Mouse (Mus musculus) gastrocnemius, adult 8-10 months (tissue): Measurements from ENCODE around the gene Shld1. TPM values are rescaled to one million over a fixed set of nuclear protein-coding genes. Genes with fewer than 3 reads are reported as not detected.

Experiments
- DNase-seq, 2 experiments: peaks; one replicate each; pipeline ENCODE4 v3.0.0; 2022; ENCODE audit warnings: low spot score in 2 of 2
- total RNA-seq, 4 experiments: library from RNA; stranded (reverse); gene quantifications; 2 replicates each; pipeline ENCODE4 v1.2.4; 2022

Gene Shld1
- 1 to 10 TPM; 5.6 to 9.8 (median 7.0) TPM for total RNA-seq

- DNase-seq = peak; percentile 83 to 90
Measured at GRCm38 (mm10) chr2:132686756-132687737, at the start of gene Shld1. Gene Shld1 (plus strand): TSS chr2:132686931.

- DNase-seq = no peak
Measured at GRCm38 (mm10) chr2:132638306-132638705, 48.4 kb upstream of the Shld1 start.

GRCm38 (mm10) chr2:132639337-132639736 is 47.4 kb upstream of the Shld1 start:
- DNase-seq = peak; percentile 18 to 44

GRCm38 (mm10) chr2:132641196-132641595 is 45.5 kb upstream of the Shld1 start:
- no peak for DNase-seq

GRCm38 (mm10) chr2:132643161-132643560 is 43.6 kb upstream of the Shld1 start:
- no peak for DNase-seq

- DNase-seq = no peak
Measured at GRCm38 (mm10) chr2:132646856-132647745, 39.6 kb upstream of the Shld1 start.

GRCm38 (mm10) chr2:132649352-132649870 is 37.3 kb upstream of the Shld1 start:
- DNase-seq = peak in 1 of 2 experiments; percentile 39

- no peak for DNase-seq
Measured at GRCm38 (mm10) chr2:132650546-132650945, 36.2 kb upstream of the Shld1 start.

GRCm38 (mm10) chr2:132652476-132652875 is 34.3 kb upstream of the Shld1 start:
- DNase-seq = peak in 1 of 2 experiments; percentile 16

- DNase-seq = peak; percentile 13 to 43
Measured at GRCm38 (mm10) chr2:132654834-132655495, 31.8 kb upstream of the Shld1 start.

GRCm38 (mm10) chr2:132657186-132657585 is 29.5 kb upstream of the Shld1 start:
- no peak for DNase-seq

- DNase-seq = no peak
Measured at GRCm38 (mm10) chr2:132658412-132659120, 28.2 kb upstream of the Shld1 start.

GRCm38 (mm10) chr2:132669091-132669490 is 17.6 kb upstream of the Shld1 start:
- no peak for DNase-seq

GRCm38 (mm10) chr2:132670290-132670689 is 16.4 kb upstream of the Shld1 start:
- DNase-seq = no peak

- DNase-seq = no peak
Measured at GRCm38 (mm10) chr2:132672121-132672520, 14.6 kb upstream of the Shld1 start.

- no peak for DNase-seq
Measured at GRCm38 (mm10) chr2:132676111-132676510, 10.6 kb upstream of the Shld1 start.

- DNase-seq = no peak
Measured at GRCm38 (mm10) chr2:132685001-132685400, 1.7 kb upstream of the Shld1 start.

- no peak for DNase-seq
Measured at GRCm38 (mm10) chr2:132688611-132689021, 1.9 kb downstream of the Shld1 start.

- no peak for DNase-seq
Measured at GRCm38 (mm10) chr2:132689188-132689568, 2.4 kb downstream of the Shld1 start.

GRCm38 (mm10) chr2:132689569-132690231 is 3.0 kb downstream of the Shld1 start:
- DNase-seq = peak; percentile 53 to 68
